In genomic region chr13:21040589-21041199, GRCm38 (mm10) we compare ENCODE assay signal across 32 mouse cellular contexts. TPM values are rescaled to one million over a fixed set of nuclear protein-coding genes. Genes with fewer than 3 reads are reported as not detected.
DNase-seq lines count a peak whose midpoint lies in the region; ATAC-seq and TF ChIP-seq lines count a peak whose summit lies in the region.
"Had no signal": no experiment of that assay in that cellular context is flagged by ENCODE, and none has a peak within 500 bp of the region (broad histone marks: within the 10 kb centered on the region; RNA-seq: fewer than 3 reads in every experiment).

No protein-coding gene starts in this region.

- ATAC-seq in hindbrain, embryonic 11.5 days (ENCODE audit: low FRiP score): peak; percentile 57; the same call in 1 of the 2 replicates
- no peak for ATAC-seq in hindbrain, postnatal 0 days
- ATAC-seq in neural tube, embryonic 13.5 days (ENCODE audit: low read depth): peak; percentile 53; the same call in 1 of the 2 replicates
- ATAC-seq: CD4-positive, CD25-positive, alpha-beta regulatory T cell, adult 4 months; forebrain, embryonic 14.5 days; hindbrain, embryonic 16.5 days; inflammation-experienced regulatory T-cells, adult 6 months; intestine, embryonic 16.5 days had no signal

- no peak overlapping the region for H3K4me2 ChIP-seq in hindbrain, embryonic 11.5 days (replicated peaks; ENCODE audit: low read depth, low read length)
- H3K4me2 ChIP-seq in hindbrain, postnatal 0 days (ENCODE audit: low read depth, low read length): no peak overlapping the region
- no peak overlapping the region for H3K4me2 ChIP-seq in neural tube, embryonic 13.5 days
- H3K4me2 ChIP-seq: heart, embryonic 12.5 days; heart, embryonic 15.5 days; hindbrain, embryonic 13.5 days had no signal

- H3K27me3 ChIP-seq in hindbrain, embryonic 11.5 days (ENCODE audit: control insufficient read depth, insufficient read depth, low read length): no peaks in the 10 kb centered on the region
- no peaks in the 10 kb centered on the region for H3K27me3 ChIP-seq in hindbrain, postnatal 0 days (ENCODE audit: insufficient read depth, low read length)
- no peaks in the 10 kb centered on the region for H3K27me3 ChIP-seq in neural tube, embryonic 13.5 days
- H3K27me3 ChIP-seq: heart, embryonic 12.5 days; heart, embryonic 15.5 days; hindbrain, embryonic 13.5 days had no signal

- H3K4me1 ChIP-seq in hindbrain, embryonic 11.5 days (replicated peaks; ENCODE audit: control insufficient read depth, insufficient read depth, low read length): no peaks in the 10 kb centered on the region
- no peaks in the 10 kb centered on the region for H3K4me1 ChIP-seq in hindbrain, postnatal 0 days (ENCODE audit: insufficient read depth, low read length)
- no peaks in the 10 kb centered on the region for H3K4me1 ChIP-seq in neural tube, embryonic 13.5 days (replicated peaks)
- H3K4me1 ChIP-seq: forebrain, embryonic 10.5 days; heart, embryonic 12.5 days; heart, embryonic 15.5 days; hindbrain, embryonic 13.5 days had no signal

- H3K9ac ChIP-seq in hindbrain, embryonic 11.5 days (ENCODE audit: low read depth, low read length): no peak overlapping the region
- H3K9ac ChIP-seq in hindbrain, postnatal 0 days (replicated peaks; ENCODE audit: low read length): no peak overlapping the region
- no peak overlapping the region for H3K9ac ChIP-seq in neural tube, embryonic 13.5 days
- H3K9ac ChIP-seq: heart, embryonic 12.5 days; heart, embryonic 15.5 days; hindbrain, embryonic 13.5 days had no signal

- no peak overlapping the region for H3K27ac ChIP-seq in hindbrain, embryonic 11.5 days (ENCODE audit: low read depth, low read length)
- H3K27ac ChIP-seq in hindbrain, postnatal 0 days: no peak overlapping the region
- no peak overlapping the region for H3K27ac ChIP-seq in neural tube, embryonic 13.5 days (replicated peaks)
- H3K27ac ChIP-seq: forebrain, embryonic 10.5 days; heart, embryonic 15.5 days; hindbrain, embryonic 13.5 days had no signal

- no peak for TF ChIP-seq CTCF in hindbrain, postnatal 0 days (IDR thresholded peaks at IDR 0.05; ENCODE audit: low read depth)

- WGBS in hindbrain, embryonic 11.5 days: 75% methylated on average over 2 of the region's 2 CpGs
- WGBS in hindbrain, postnatal 0 days: 71% methylated on average over 2 of the region's 2 CpGs
- 42% methylated on average over 2 of the region's 2 CpGs for WGBS in neural tube, embryonic 13.5 days

- no peaks in the 10 kb centered on the region for H3K36me3 ChIP-seq in hindbrain, embryonic 11.5 days (ENCODE audit: control insufficient read depth, insufficient read depth, low read length)
- no peaks in the 10 kb centered on the region for H3K36me3 ChIP-seq in hindbrain, postnatal 0 days (ENCODE audit: insufficient read depth, low read length)
- H3K36me3 ChIP-seq in neural tube, embryonic 13.5 days: no peaks in the 10 kb centered on the region
- H3K36me3 ChIP-seq: forebrain, embryonic 10.5 days; heart, embryonic 12.5 days; heart, embryonic 15.5 days; hindbrain, embryonic 13.5 days had no signal

- no peak overlapping the region for H3K4me3 ChIP-seq in hindbrain, embryonic 11.5 days (ENCODE audit: low read depth, low read length)
- no peak overlapping the region for H3K4me3 ChIP-seq in hindbrain, postnatal 0 days (ENCODE audit: low read length)
- no peak overlapping the region for H3K4me3 ChIP-seq in neural tube, embryonic 13.5 days
- H3K4me3 ChIP-seq: forebrain, embryonic 10.5 days; heart, embryonic 12.5 days; heart, embryonic 15.5 days; hindbrain, embryonic 13.5 days had no signal

- no peak for DNase-seq in hindbrain, embryonic 11.5 days (ENCODE audit: low spot score)
- DNase-seq in hindbrain, postnatal 0 days (ENCODE audit: low spot score): no peak
- no peak for DNase-seq in neural tube, embryonic 10.5 days (ENCODE audit: extremely low spot score, low spot score)
- DNase-seq in mesoderm, embryonic 11.5 days (ENCODE audit: low read depth, low spot score): peak; percentile 30
- DNase-seq in kidney, adult 18-20 months: no peak
- DNase-seq: adrenal gland, adult 2 months; adrenal gland, postnatal 14 days; cerebellum, adult 11 months; cerebellum, adult 2 months; cerebellum, adult 9-11 months; cerebellum, postnatal 25 days; gastrocnemius, postnatal 25 days; heart, adult 18-20 months; heart, postnatal 10 days; heart, postnatal 36 days had no signal

- H3K9me3 ChIP-seq in hindbrain, embryonic 11.5 days (ENCODE audit: control insufficient read depth, low read length): no peaks in the 10 kb centered on the region
- no peaks in the 10 kb centered on the region for H3K9me3 ChIP-seq in hindbrain, postnatal 0 days (ENCODE audit: low read length)
- no peaks in the 10 kb centered on the region for H3K9me3 ChIP-seq in neural tube, embryonic 13.5 days
- H3K9me3 ChIP-seq: forebrain, embryonic 10.5 days; heart, embryonic 12.5 days; heart, embryonic 15.5 days; hindbrain, embryonic 13.5 days had no signal

RNA-seq across cellular contexts. Expression of gene Olfr1370, which starts 34.1 kb away (rescaled TPM):
- not detected in 2 replicates for polyA plus RNA-seq in hindbrain, embryonic 11.5 days (2014; fragmentation: Nextera tagmentation; extraction: Ambion mirVana)
- total RNA-seq in hindbrain, postnatal 0 days (2014; rRNA removed): not detected in 2 replicates
- not detected in 2 replicates for polyA plus RNA-seq in hindbrain, postnatal 0 days (2015; fragmentation: Nextera tagmentation; extraction: Ambion mirVana)
- not detected in 2 replicates for polyA plus RNA-seq in neural tube, embryonic 13.5 days (2015; fragmentation: Nextera tagmentation; extraction: Ambion mirVana)
- total RNA-seq: adrenal gland, adult 2 months; adrenal gland, postnatal 14 days; adrenal gland, postnatal 4 days; gastrocnemius, adult 8-10 months; gastrocnemius, postnatal 25 days; heart, adult 18-20 months; heart, postnatal 10 days; heart, postnatal 36 days; MEL had no signal
- polyA plus RNA-seq: adrenal gland, adult 2 months; C2C12; CD4-positive, CD25-positive, alpha-beta regulatory T cell, adult 4 months; cerebellum, adult 2 months; cortical plate, adult 2 months; embryonic facial prominence, embryonic 11.5 days; forebrain, embryonic 10.5 days; forebrain, embryonic 14.5 days; gonadal fat pad, adult 2 months; heart, embryonic 12.5 days; heart, embryonic 15.5 days; hindbrain, embryonic 13.5 days; hindbrain, embryonic 16.5 days; intestine, embryonic 16.5 days had no signal
